Mouse (Mus musculus) erythroblast, embryonic 14.5 days (primary cell): ENCODE data around the gene Nfx1.

Experiments used
- GATA1 ChIP-seq: IDR thresholded peaks from 2 replicates; pipeline ENCODE4 v1.6.1; 2012; ENCODE audit warnings: low read length, inconsistent platforms, mixed read lengths
- TAL1 ChIP-seq: IDR thresholded peaks from 3 replicates; pipeline ENCODE4 v1.6.1; 2012; ENCODE audit warnings: low read length, inconsistent platforms, mixed read lengths

DNA sequence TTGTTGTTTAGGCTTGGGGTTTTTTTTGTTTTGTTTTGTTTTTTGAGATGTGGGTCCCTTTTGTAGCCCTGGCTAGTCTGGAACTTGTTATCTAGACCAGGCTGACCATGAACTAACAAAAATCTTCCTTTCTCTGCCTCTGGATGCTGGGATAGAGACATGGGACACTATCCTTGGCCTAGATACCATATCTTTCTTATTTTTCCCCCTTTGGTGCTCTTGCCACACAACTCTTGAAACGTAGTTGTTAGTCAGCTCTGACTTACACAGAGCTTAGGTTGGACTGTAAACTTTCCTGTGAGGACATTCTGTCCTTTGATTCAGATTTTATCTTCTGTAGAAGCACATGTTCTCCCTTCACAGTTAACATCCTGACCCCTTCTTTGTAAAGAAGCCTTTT lies 8.7 kb downstream of the Nfx1 start:
- TF ChIP-seq TAL1, result no peak
- TF ChIP-seq GATA1, result no peak
